Mouse (Mus musculus) megakaryocyte, embryonic 14.5 days (primary cell): ENCODE results near the gene Egfem1.

ENCODE experiments used
- FLI1 ChIP-seq: IDR thresholded peaks from 2 replicates; pipeline ENCODE4 v1.6.1; 2012; ENCODE audit warnings: low read length, inconsistent platforms, mixed read lengths
- GATA1 ChIP-seq: IDR thresholded peaks from 3 replicates; pipeline ENCODE4 v1.6.1; 2012; ENCODE audit warnings: mixed read lengths, low read length, inconsistent platforms, borderline replicate concordance

DNA sequence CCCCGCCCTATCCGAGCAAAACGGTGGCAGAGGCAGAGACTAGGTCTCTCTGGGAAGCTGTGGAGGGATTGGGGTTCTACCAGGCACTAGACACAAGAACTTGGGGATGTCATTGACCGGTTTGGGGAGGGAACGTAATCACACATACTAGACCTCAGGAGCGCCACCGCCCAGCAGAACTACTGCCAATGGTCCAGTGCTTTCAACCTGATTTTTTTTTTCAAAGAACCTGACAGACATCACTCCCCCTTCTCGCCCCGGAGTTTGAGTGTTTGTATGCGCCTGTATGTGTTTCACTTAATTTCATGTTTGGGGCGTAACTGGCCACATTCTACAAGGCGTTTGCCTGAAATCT, 1.1 kb downstream of the Egfem1 start:
- TF ChIP-seq FLI1 (no peak), GATA1 (no peak)
